ENCODE assay signal across 11 mouse cellular contexts in genomic region chr5:93143360-93144091, GRCm38 (mm10). TPM values are rescaled to one million over a fixed set of nuclear protein-coding genes. Genes with fewer than 3 reads are reported as not detected.
A peak's percentile ranks its signal among the peaks of the same experiment; 100 is the strongest.
DNase-seq lines count a peak whose midpoint lies in the region; ATAC-seq and TF ChIP-seq lines count a peak whose summit lies in the region.
"Had no signal": no experiment of that assay in that cellular context is flagged by ENCODE, and none has a peak within 500 bp of the region (broad histone marks: within the 10 kb centered on the region; RNA-seq: fewer than 3 reads in every experiment).

No protein-coding gene starts in this region.

- peaks cover 14% of the 10 kb centered on the region for H3K36me3 ChIP-seq in forebrain, embryonic 15.5 days
- H3K36me3 ChIP-seq in forebrain, embryonic 11.5 days (ENCODE audit: control insufficient read depth, insufficient read depth, low read length), result peaks cover 8% of the 10 kb centered on the region; the same call in 1 of the 2 replicates
- H3K36me3 ChIP-seq in hindbrain, postnatal 0 days (ENCODE audit: insufficient read depth, low read length), result peaks cover 16% of the 10 kb centered on the region; the same call in 1 of the 2 replicates
- H3K36me3 ChIP-seq in hindbrain, embryonic 12.5 days, result peaks cover 50% of the 10 kb centered on the region
- peaks cover 39% of the 10 kb centered on the region for H3K36me3 ChIP-seq in midbrain, embryonic 14.5 days (ENCODE audit: control insufficient read depth, insufficient read depth, low read length)
- H3K36me3 ChIP-seq in midbrain, embryonic 11.5 days (ENCODE audit: control insufficient read depth, insufficient read depth, low read length), result peaks cover 8% of the 10 kb centered on the region; the same call in 1 of the 2 replicates
- peaks cover 17% of the 10 kb centered on the region for H3K36me3 ChIP-seq in neural tube, embryonic 15.5 days

- H3K9ac ChIP-seq in forebrain, embryonic 15.5 days (replicated peaks), result no peak overlapping the region
- H3K9ac ChIP-seq in forebrain, embryonic 11.5 days (ENCODE audit: low read length), result no peak overlapping the region
- no peak overlapping the region for H3K9ac ChIP-seq in hindbrain, postnatal 0 days (replicated peaks; ENCODE audit: low read length)
- no peak overlapping the region for H3K9ac ChIP-seq in hindbrain, embryonic 12.5 days
- no peak overlapping the region for H3K9ac ChIP-seq in midbrain, embryonic 14.5 days (replicated peaks; ENCODE audit: low read length)
- no peak overlapping the region for H3K9ac ChIP-seq in midbrain, embryonic 11.5 days (ENCODE audit: low read length)
- no peak overlapping the region for H3K9ac ChIP-seq in neural tube, embryonic 15.5 days (replicated peaks)
- H3K9ac ChIP-seq: lung, embryonic 14.5 days had no signal

- H3K4me2 ChIP-seq in forebrain, embryonic 15.5 days (replicated peaks), result no peak overlapping the region
- H3K4me2 ChIP-seq in forebrain, embryonic 11.5 days (ENCODE audit: low read depth, low read length, severe bottlenecking), result no peak overlapping the region
- H3K4me2 ChIP-seq in hindbrain, postnatal 0 days (ENCODE audit: low read depth, low read length), result no peak overlapping the region
- no peak overlapping the region for H3K4me2 ChIP-seq in hindbrain, embryonic 12.5 days (replicated peaks)
- H3K4me2 ChIP-seq in midbrain, embryonic 14.5 days (ENCODE audit: low read length), result no peak overlapping the region
- no peak overlapping the region for H3K4me2 ChIP-seq in midbrain, embryonic 11.5 days
- H3K4me2 ChIP-seq in neural tube, embryonic 15.5 days, result no peak overlapping the region
- H3K4me2 ChIP-seq: lung, embryonic 14.5 days had no signal

- H3K4me1 ChIP-seq in forebrain, embryonic 15.5 days, result peaks cover 32% of the 10 kb centered on the region
- H3K4me1 ChIP-seq in forebrain, embryonic 11.5 days (replicated peaks; ENCODE audit: control insufficient read depth, insufficient read depth, low read length), result peaks cover 6% of the 10 kb centered on the region
- H3K4me1 ChIP-seq in hindbrain, postnatal 0 days (ENCODE audit: insufficient read depth, low read length), result no peaks in the 10 kb centered on the region
- peaks cover 17% of the 10 kb centered on the region for H3K4me1 ChIP-seq in hindbrain, embryonic 12.5 days
- H3K4me1 ChIP-seq in midbrain, embryonic 14.5 days (ENCODE audit: control insufficient read depth, insufficient read depth, low read length), result peaks cover 3% of the 10 kb centered on the region; the same call in 1 of the 2 replicates
- H3K4me1 ChIP-seq in midbrain, embryonic 11.5 days (ENCODE audit: control insufficient read depth, insufficient read depth, low read length), result no peaks in the 10 kb centered on the region
- H3K4me1 ChIP-seq in neural tube, embryonic 15.5 days, result peaks cover 28% of the 10 kb centered on the region

- no peaks in the 10 kb centered on the region for H3K27me3 ChIP-seq in forebrain, embryonic 15.5 days
- H3K27me3 ChIP-seq in forebrain, embryonic 11.5 days (ENCODE audit: control insufficient read depth, insufficient read depth, low read length), result no peaks in the 10 kb centered on the region
- H3K27me3 ChIP-seq in hindbrain, postnatal 0 days (ENCODE audit: insufficient read depth, low read length), result no peaks in the 10 kb centered on the region
- H3K27me3 ChIP-seq in hindbrain, embryonic 12.5 days, result no peaks in the 10 kb centered on the region
- H3K27me3 ChIP-seq in midbrain, embryonic 14.5 days (ENCODE audit: control insufficient read depth, insufficient read depth, low read length), result no peaks in the 10 kb centered on the region
- no peaks in the 10 kb centered on the region for H3K27me3 ChIP-seq in midbrain, embryonic 11.5 days (ENCODE audit: control insufficient read depth, insufficient read depth, low read length)
- no peaks in the 10 kb centered on the region for H3K27me3 ChIP-seq in neural tube, embryonic 15.5 days (replicated peaks)

- no peak for DNase-seq in forebrain, embryonic 11.5 days (ENCODE audit: low spot score)
- DNase-seq in hindbrain, postnatal 0 days (ENCODE audit: low spot score), result peak; percentile 26
- DNase-seq in midbrain, embryonic 14.5 days, result peak; percentile 29
- no peak for DNase-seq in midbrain, embryonic 11.5 days (ENCODE audit: low spot score, missing footprints)
- no peak for DNase-seq in adrenal gland, adult 18-20 months (ENCODE audit: low spot score in 2 of 2)
- DNase-seq: cerebellum, adult 11 months; lung, embryonic 14.5 days had no signal

- H3K4me3 ChIP-seq in forebrain, embryonic 15.5 days, result no peak overlapping the region
- no peak overlapping the region for H3K4me3 ChIP-seq in forebrain, embryonic 11.5 days (ENCODE audit: low read depth, low read length)
- no peak overlapping the region for H3K4me3 ChIP-seq in hindbrain, postnatal 0 days (ENCODE audit: low read length)
- no peak overlapping the region for H3K4me3 ChIP-seq in hindbrain, embryonic 12.5 days
- no peak overlapping the region for H3K4me3 ChIP-seq in midbrain, embryonic 14.5 days (replicated peaks; ENCODE audit: low read depth, low read length)
- H3K4me3 ChIP-seq in midbrain, embryonic 11.5 days (ENCODE audit: low read depth, low read length), result no peak overlapping the region
- no peak overlapping the region for H3K4me3 ChIP-seq in neural tube, embryonic 15.5 days (replicated peaks)
- H3K4me3 ChIP-seq: left cerebral cortex, adult 2 months had no signal

- no peaks in the 10 kb centered on the region for H3K9me3 ChIP-seq in forebrain, embryonic 15.5 days
- H3K9me3 ChIP-seq in forebrain, embryonic 11.5 days (ENCODE audit: control insufficient read depth, low read length), result no peaks in the 10 kb centered on the region; the same call in 1 of the 2 replicates
- H3K9me3 ChIP-seq in hindbrain, postnatal 0 days (ENCODE audit: low read length), result no peaks in the 10 kb centered on the region
- H3K9me3 ChIP-seq in hindbrain, embryonic 12.5 days (replicated peaks), result no peaks in the 10 kb centered on the region
- H3K9me3 ChIP-seq in midbrain, embryonic 14.5 days (ENCODE audit: control insufficient read depth, low read length), result no peaks in the 10 kb centered on the region
- H3K9me3 ChIP-seq in midbrain, embryonic 11.5 days (ENCODE audit: control insufficient read depth, low read length), result no peaks in the 10 kb centered on the region; the same call in 1 of the 2 replicates
- no peaks in the 10 kb centered on the region for H3K9me3 ChIP-seq in neural tube, embryonic 15.5 days (replicated peaks)

- ATAC-seq in forebrain, embryonic 15.5 days (replicated peaks), result peak; percentile 62
- no peak for ATAC-seq in forebrain, embryonic 11.5 days (replicated peaks; ENCODE audit: low FRiP score)
- ATAC-seq in hindbrain, postnatal 0 days, result no peak; the same call in 1 of the 2 replicates
- ATAC-seq in hindbrain, embryonic 12.5 days (ENCODE audit: low FRiP score), result no peak
- ATAC-seq in midbrain, embryonic 14.5 days (ENCODE audit: low FRiP score, low TSS enrichment), result no peak
- no peak for ATAC-seq in midbrain, embryonic 11.5 days (ENCODE audit: low FRiP score)
- peak; percentile 25; the same call in 1 of the 2 replicates for ATAC-seq in neural tube, embryonic 15.5 days (ENCODE audit: low FRiP score)

- TF ChIP-seq CTCF in hindbrain, postnatal 0 days (IDR thresholded peaks at IDR 0.05; ENCODE audit: low read depth), result no peak

- 61% methylated on average over 12 of the region's 12 CpGs for WGBS in forebrain, embryonic 15.5 days
- WGBS in forebrain, embryonic 11.5 days, result 81% methylated on average over 12 of the region's 12 CpGs
- WGBS in hindbrain, postnatal 0 days, result 67% methylated on average over 12 of the region's 12 CpGs
- 66% methylated on average over 12 of the region's 12 CpGs for WGBS in hindbrain, embryonic 12.5 days
- WGBS in midbrain, embryonic 14.5 days, result 80% methylated on average over 12 of the region's 12 CpGs
- 83% methylated on average over 12 of the region's 12 CpGs for WGBS in midbrain, embryonic 11.5 days
- WGBS in neural tube, embryonic 15.5 days, result 60% methylated on average over 12 of the region's 12 CpGs

- H3K27ac ChIP-seq in forebrain, embryonic 15.5 days (replicated peaks), result 0 out of 2 replicates have a peak overlapping the region, but pooled peaks have one; percentile 32
- H3K27ac ChIP-seq in forebrain, embryonic 11.5 days (ENCODE audit: low read depth, low read length), result no peak overlapping the region
- no peak overlapping the region for H3K27ac ChIP-seq in hindbrain, postnatal 0 days
- H3K27ac ChIP-seq in hindbrain, embryonic 12.5 days, result no peak overlapping the region
- H3K27ac ChIP-seq in midbrain, embryonic 14.5 days (replicated peaks; ENCODE audit: low read depth, low read length), result no peak overlapping the region
- H3K27ac ChIP-seq in midbrain, embryonic 11.5 days (ENCODE audit: low read depth, low read length), result no peak overlapping the region
- no peak overlapping the region for H3K27ac ChIP-seq in neural tube, embryonic 15.5 days (replicated peaks)
- H3K27ac ChIP-seq: left cerebral cortex, adult 2 months had no signal

RNA-seq across cellular contexts. Expression of gene Sept11, which starts 50.3 kb away (rescaled TPM):
- 174 and 180 TPM in 2 replicates for polyA plus RNA-seq in forebrain, embryonic 15.5 days (2015; fragmentation: Nextera tagmentation; extraction: Ambion mirVana)
- polyA plus RNA-seq in forebrain, embryonic 11.5 days (2014; fragmentation: Nextera tagmentation; extraction: Ambion mirVana), result 288 and 296 TPM in 2 replicates
- 79.3 and 88.1 TPM in 2 replicates for total RNA-seq in hindbrain, postnatal 0 days (2014; rRNA removed)
- polyA plus RNA-seq in hindbrain, postnatal 0 days (2015; fragmentation: Nextera tagmentation; extraction: Ambion mirVana), result 92.2 and 92.5 TPM in 2 replicates
- 261 and 286 TPM in 2 replicates for polyA plus RNA-seq in hindbrain, embryonic 12.5 days (2016; fragmentation: Nextera tagmentation; extraction: Ambion mirVana)
- 103 and 171 TPM in 2 replicates for polyA plus RNA-seq in midbrain, embryonic 14.5 days (2014; fragmentation: Nextera tagmentation; extraction: Ambion mirVana)
- polyA plus RNA-seq in midbrain, embryonic 11.5 days (2014; fragmentation: Nextera tagmentation; extraction: Ambion mirVana), result 251 and 269 TPM in 2 replicates
- polyA plus RNA-seq in neural tube, embryonic 15.5 days (2015; fragmentation: Nextera tagmentation; extraction: Ambion mirVana), result 134 and 140 TPM in 2 replicates
- total RNA-seq in adrenal gland, adult 18-20 months (2021), result 10 to 100 TPM; 31.9 to 41.2 TPM

Comparison
In these comparisons a context has a peak if more than half of its experiments do, and no peak if none do; other contexts are left out.
1. ATAC-seq: peak in forebrain, embryonic 15.5 days (single experiment) and neural tube, embryonic 15.5 days (single experiment); none in forebrain, embryonic 11.5 days (single experiment), hindbrain, postnatal 0 days (single experiment), hindbrain, embryonic 12.5 days (single experiment), midbrain, embryonic 14.5 days (single experiment) and midbrain, embryonic 11.5 days (single experiment).
2. DNase-seq: peak in hindbrain, postnatal 0 days (single experiment) and midbrain, embryonic 14.5 days (single experiment); none in forebrain, embryonic 11.5 days (single experiment), midbrain, embryonic 11.5 days (single experiment) and adrenal gland, adult 18-20 months (0 of 2).